Mouse (Mus musculus) skeletal muscle tissue, postnatal 0 days (tissue): Measurements from ENCODE around the gene Gm14326. TPM values are rescaled to one million over a fixed set of nuclear protein-coding genes. Genes with fewer than 3 reads are reported as not detected.

ENCODE experiments used
- polyA plus RNA-seq: library from polyadenylated mRNA; unstranded; fragments of >200 nt; fragmentation: Nextera tagmentation; extraction: Ambion mirVana; gene quantifications from 2 replicates; pipeline ENCODE4 v1.2.1, GENCODE M21; 2015

Gene Gm14326
- 18.9 and 24.3 TPM in 2 replicates for polyA plus RNA-seq

GRCm38 (mm10) chr2:177957145-177957544, at the start of gene Gm14326:
TSS of gene Gm14326 (minus strand) at chr2:177957297.

DNA sequence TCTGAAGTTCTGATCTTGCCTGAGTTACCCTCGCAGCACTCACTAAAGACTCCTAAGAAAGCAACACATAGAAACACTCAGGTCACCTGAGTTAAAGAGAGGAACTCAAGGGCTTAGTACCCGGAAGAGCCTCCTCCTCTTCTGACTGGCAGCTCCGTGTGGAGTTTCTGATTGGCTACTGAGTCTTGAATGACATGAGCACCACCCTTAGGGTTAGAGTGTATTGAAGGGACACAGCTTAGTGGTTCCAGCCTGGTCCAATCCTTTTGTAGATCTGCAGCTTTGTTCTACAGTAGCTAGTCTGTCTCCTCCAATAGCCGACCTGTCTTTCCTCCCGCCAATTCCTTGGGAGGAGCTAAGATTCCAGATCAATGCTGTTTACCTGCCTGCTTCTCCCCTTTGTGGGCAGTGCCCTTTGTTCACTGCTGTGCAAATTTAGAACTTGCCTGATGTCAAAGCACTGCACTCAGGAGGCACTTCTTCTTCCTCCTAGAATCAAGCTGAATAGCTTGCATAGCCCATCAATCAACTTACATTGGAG, 31.5 kb downstream of the Gm14326 start, which contains the start of gene Zfp972:
Zfp972 (minus strand) TSS at position 51 of the 541 bp plus-strand sequence.

GRCm38 (mm10) chr2:177897046-177897578, 60.0 kb downstream of the Gm14326 start, which contains the start of gene Gm14327:
TSS of gene Gm14327 (plus strand) at chr2:177897096.

Other genes with a start within 250 kb of the Gm14326 start
- 2.3 and 3.3 TPM in 2 replicates for gene Gm14322, start 198.0 kb downstream of the Gm14326 start, polyA plus RNA-seq
- gene Gm14325, start 117.0 kb downstream of the Gm14326 start, polyA plus RNA-seq, result 24.3 and 25.3 TPM in 2 replicates
- 1.9 TPM in 2 replicates for gene Gm14327, start 60.2 kb downstream of the Gm14326 start, polyA plus RNA-seq
- not detected in 2 replicates for gene Zfp972, start 31.7 kb downstream of the Gm14326 start, polyA plus RNA-seq
- 6.0 and 7.7 TPM in 2 replicates for gene Zfp971, start 66.0 kb upstream of the Gm14326 start, polyA plus RNA-seq
- gene Zfp931, start 121.2 kb upstream of the Gm14326 start, polyA plus RNA-seq, result 7.4 and 8.0 TPM in 2 replicates
- gene Phactr3, start 161.7 kb upstream of the Gm14326 start, polyA plus RNA-seq, result 0.17 and 0.46 TPM in 2 replicates